Mouse (Mus musculus): Measurements from ENCODE around the gene Ptf1a. TPM values are rescaled to one million over a fixed set of nuclear protein-coding genes. Genes with fewer than 3 reads are reported as not detected.

The Ptf1a gene
- polyA plus RNA-seq, 1 experiment, result 2.9 TPM

DNA sequence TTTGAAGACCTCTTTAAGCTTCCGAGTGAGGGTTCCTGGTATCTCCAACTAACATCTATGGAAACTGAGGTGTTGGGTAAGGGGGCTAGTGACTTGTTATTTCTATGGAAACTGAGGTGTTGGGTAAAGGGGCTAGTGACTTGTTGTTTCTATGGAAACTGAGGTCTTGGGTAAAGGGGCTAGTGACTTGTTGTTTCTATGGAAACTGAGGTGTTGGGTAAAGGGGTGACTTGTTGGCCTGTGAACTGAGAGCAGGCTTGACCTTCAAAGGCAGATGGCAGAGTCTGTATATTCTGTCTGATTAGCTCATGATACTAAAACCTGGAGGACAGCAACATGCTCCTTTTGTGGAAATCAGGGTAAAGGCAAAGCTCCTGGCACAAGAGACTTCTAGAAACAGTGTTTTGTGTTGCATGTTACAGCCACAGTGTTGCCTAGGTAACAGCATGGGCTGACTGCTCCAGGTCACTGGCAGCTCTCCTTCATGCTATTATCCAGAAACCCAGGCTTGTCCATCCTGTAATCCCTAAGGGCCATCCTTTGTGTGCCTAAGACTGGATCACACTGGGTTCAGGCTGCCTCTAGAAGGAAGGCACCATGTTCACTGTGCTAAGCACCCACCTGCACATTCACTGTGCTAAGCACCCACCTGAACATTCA is 25.6 kb upstream of the Ptf1a start:
- Histone ChIP-seq H3K4me3 (ENCODE audit: extremely low read depth, insufficient read depth, insufficient read length) (no peak overlapping the region), H3K36me3 (ENCODE audit: control insufficient read depth, insufficient read depth, low read length) (no peaks in the 10 kb centered on the region), H3K4me1 (ENCODE audit: control insufficient read depth, insufficient read depth, insufficient read length) (no peaks in the 10 kb centered on the region), H3K27ac (ENCODE audit: insufficient read depth, low read length) (no peak overlapping the region), H3K27me3 (ENCODE audit: control insufficient read depth, insufficient read depth, low read length) (no peaks in the 10 kb centered on the region)
- WGBS, result 71% methylated on average over 1 of the region's 1 CpGs
- no peak for TF ChIP-seq CTCF (IDR thresholded peaks at IDR 0.05; ENCODE audit: extremely low read depth, insufficient read depth, insufficient read length, insufficient replicate concordance)
- no peak for TF ChIP-seq POLR2A (IDR thresholded peaks at IDR 0.05; ENCODE audit: low read depth, low read length)
- DNase-seq (ENCODE audit: low read depth in 1 of 2, low spot score in 2 of 2), result no peak

GRCm38 (mm10) chr2:19422226-19422625 is 23.2 kb upstream of the Ptf1a start:
- Histone ChIP-seq H3K4me3 (ENCODE audit: extremely low read depth, insufficient read depth, insufficient read length) (no peak overlapping the region), H3K36me3 (ENCODE audit: control insufficient read depth, insufficient read depth, low read length) (no peaks in the 10 kb centered on the region), H3K4me1 (ENCODE audit: control insufficient read depth, insufficient read depth, insufficient read length) (no peaks in the 10 kb centered on the region), H3K27me3 (ENCODE audit: control insufficient read depth, insufficient read depth, low read length) (no peaks in the 10 kb centered on the region), H3K27ac (ENCODE audit: insufficient read depth, low read length) (no peak overlapping the region)
- TF ChIP-seq POLR2A (IDR thresholded peaks at IDR 0.05; ENCODE audit: low read depth, low read length) (no peak), CTCF (IDR thresholded peaks at IDR 0.05; ENCODE audit: extremely low read depth, insufficient read depth, insufficient read length, insufficient replicate concordance) (no peak)
- DNase-seq (ENCODE audit: low read depth in 1 of 2, low spot score in 2 of 2), result no peak

DNA sequence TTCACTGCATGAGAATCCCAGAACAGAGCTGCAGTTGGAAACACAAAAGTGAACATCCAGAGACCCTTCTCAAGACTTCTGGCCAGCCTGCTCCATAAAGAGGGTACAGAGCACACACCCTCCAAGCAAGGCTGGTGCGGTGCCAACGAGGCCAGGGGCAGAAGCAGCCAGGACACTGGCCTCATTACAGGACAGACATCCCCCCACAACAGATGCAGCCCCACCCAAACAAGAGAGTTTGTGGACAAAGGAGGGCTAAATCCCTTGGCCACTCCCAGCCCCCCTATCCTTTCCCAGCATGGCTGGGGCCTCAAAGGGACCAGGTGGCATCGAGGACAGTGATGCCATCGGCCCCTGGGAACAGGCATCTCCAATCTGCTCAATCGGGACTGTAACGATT is 22.4 kb upstream of the Ptf1a start:
- TF ChIP-seq CTCF (IDR thresholded peaks at IDR 0.05; ENCODE audit: extremely low read depth, insufficient read depth, insufficient read length, insufficient replicate concordance), result no peak
- no peak for TF ChIP-seq POLR2A (IDR thresholded peaks at IDR 0.05; ENCODE audit: low read depth, low read length)
- H3K27me3 ChIP-seq (ENCODE audit: control insufficient read depth, insufficient read depth, low read length), result no peaks in the 10 kb centered on the region
- no peaks in the 10 kb centered on the region for H3K4me1 ChIP-seq (ENCODE audit: control insufficient read depth, insufficient read depth, insufficient read length)
- H3K36me3 ChIP-seq (ENCODE audit: control insufficient read depth, insufficient read depth, low read length), result no peaks in the 10 kb centered on the region
- no peak overlapping the region for H3K27ac ChIP-seq (ENCODE audit: insufficient read depth, low read length)
- no peak for DNase-seq (ENCODE audit: low read depth in 1 of 2, low spot score in 2 of 2)
- H3K4me3 ChIP-seq (ENCODE audit: extremely low read depth, insufficient read depth, insufficient read length), result no peak overlapping the region
- 75% methylated on average over 6 of the region's 6 CpGs for WGBS

DNA sequence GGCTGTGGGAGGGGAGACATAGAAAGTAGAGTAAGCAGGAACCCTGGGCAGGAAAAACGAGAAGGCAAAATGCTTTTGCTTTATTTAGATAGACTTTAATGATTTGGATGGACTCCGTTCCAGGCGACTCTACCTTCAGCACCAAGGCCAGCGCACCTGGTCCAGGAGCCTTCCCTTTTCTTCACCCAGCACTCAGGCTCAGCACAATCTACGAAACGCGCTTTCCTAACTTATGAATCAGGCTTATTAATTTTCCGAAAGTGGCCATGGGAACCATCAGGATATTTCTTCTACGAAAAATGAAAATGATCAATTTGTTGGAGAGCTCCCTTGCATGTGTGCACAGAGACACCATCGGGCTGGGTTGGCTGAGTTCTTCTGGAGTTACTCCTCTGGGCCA is 16.4 kb upstream of the Ptf1a start:
- Histone ChIP-seq H3K36me3 (ENCODE audit: control insufficient read depth, insufficient read depth, low read length) (no peaks in the 10 kb centered on the region), H3K4me1 (ENCODE audit: control insufficient read depth, insufficient read depth, insufficient read length) (no peaks in the 10 kb centered on the region), H3K4me3 (ENCODE audit: extremely low read depth, insufficient read depth, insufficient read length) (no peak overlapping the region), H3K27me3 (ENCODE audit: control insufficient read depth, insufficient read depth, low read length) (peaks cover 14% of the 10 kb centered on the region), H3K27ac (ENCODE audit: insufficient read depth, low read length) (no peak overlapping the region)
- peak in 1 of 2 experiments; percentile 18 for DNase-seq (ENCODE audit: low read depth in 1 of 2, low spot score in 2 of 2)
- WGBS, result 9% methylated on average over 10 of the region's 10 CpGs
- TF ChIP-seq POLR2A (IDR thresholded peaks at IDR 0.05; ENCODE audit: low read depth, low read length), result no peak
- TF ChIP-seq CTCF (IDR thresholded peaks at IDR 0.05; ENCODE audit: extremely low read depth, insufficient read depth, insufficient read length, insufficient replicate concordance), result no peak

- TF ChIP-seq CTCF (IDR thresholded peaks at IDR 0.05; ENCODE audit: extremely low read depth, insufficient read depth, insufficient read length, insufficient replicate concordance), result no peak
- TF ChIP-seq POLR2A (IDR thresholded peaks at IDR 0.05; ENCODE audit: low read depth, low read length), result no peak
- Histone ChIP-seq H3K36me3 (ENCODE audit: control insufficient read depth, insufficient read depth, low read length) (no peaks in the 10 kb centered on the region), H3K27me3 (ENCODE audit: control insufficient read depth, insufficient read depth, low read length) (peaks cover 14% of the 10 kb centered on the region), H3K4me3 (ENCODE audit: extremely low read depth, insufficient read depth, insufficient read length) (no peak overlapping the region), H3K27ac (ENCODE audit: insufficient read depth, low read length) (no peak overlapping the region), H3K4me1 (ENCODE audit: control insufficient read depth, insufficient read depth, insufficient read length) (no peaks in the 10 kb centered on the region)
- DNase-seq (ENCODE audit: low read depth in 1 of 2, low spot score in 2 of 2), result no peak
- WGBS, result 10% methylated on average over 31 of the region's 31 CpGs
Observed at GRCm38 (mm10) chr2:19429691-19430690, 15.5 kb upstream of the Ptf1a start.

- Histone ChIP-seq H3K27ac (ENCODE audit: insufficient read depth, low read length) (no peak overlapping the region), H3K4me1 (ENCODE audit: control insufficient read depth, insufficient read depth, insufficient read length) (no peaks in the 10 kb centered on the region), H3K36me3 (ENCODE audit: control insufficient read depth, insufficient read depth, low read length) (no peaks in the 10 kb centered on the region), H3K4me3 (ENCODE audit: extremely low read depth, insufficient read depth, insufficient read length) (no peak overlapping the region), H3K27me3 (ENCODE audit: control insufficient read depth, insufficient read depth, low read length) (peaks cover 14% of the 10 kb centered on the region)
- DNase-seq (ENCODE audit: low read depth in 1 of 2, low spot score in 2 of 2), result no peak
- TF ChIP-seq POLR2A (IDR thresholded peaks at IDR 0.05; ENCODE audit: low read depth, low read length), result no peak
- TF ChIP-seq CTCF (IDR thresholded peaks at IDR 0.05; ENCODE audit: extremely low read depth, insufficient read depth, insufficient read length, insufficient replicate concordance), result no peak
- WGBS, result 5% methylated on average over 33 of the region's 33 CpGs
Observed at GRCm38 (mm10) chr2:19430746-19431145, 14.7 kb upstream of the Ptf1a start.
